Mouse (Mus musculus) forebrain, embryonic 10.5 days (tissue): ENCODE data around the gene Samd15. TPM values are rescaled to one million over a fixed set of nuclear protein-coding genes. Genes with fewer than 3 reads are reported as not detected.
"Not testable (repeated sequence)": the region's sequence is repeated elsewhere in the genome, so short reads cannot be mapped to it uniquely, and the experiment has no call there.

ENCODE experiments used
- DNase-seq: peaks from one replicate; pipeline ENCODE4 v3.0.0-alpha.2; 2017; ENCODE audit warnings: low spot score; ENCODE audit errors: extremely low spot score
- H3K27ac ChIP-seq: fragments of 300-500 bp; sonication (generic); 2 replicates; pipeline ENCODE4 v1.5.1; 2016; ENCODE audit warnings: mild to moderate bottlenecking
- H3K27me3 ChIP-seq: fragments of 300-500 bp; sonication (generic); 2 replicates; pipeline ENCODE4 v1.6.1; 2016; ENCODE audit warnings: mild to moderate bottlenecking; ENCODE audit not compliant: poor library complexity, severe bottlenecking
- H3K36me3 ChIP-seq: fragments of 300-500 bp; sonication (generic); replicated peaks from 2 replicates; pipeline ENCODE4 v1.6.1; 2016; ENCODE audit warnings: mild to moderate bottlenecking, moderate library complexity
- H3K4me1 ChIP-seq: fragments of 300-500 bp; sonication (generic); 2 replicates; pipeline ENCODE4 v1.6.1; 2016
- H3K4me3 ChIP-seq: fragments of 300-500 bp; sonication (generic); 2 replicates; pipeline ENCODE4 v1.5.1; 2016; ENCODE audit warnings: mild to moderate bottlenecking, moderate library complexity
- H3K9me3 ChIP-seq: fragments of 300-500 bp; sonication (generic); 2 replicates; pipeline ENCODE4 v1.6.1; 2016; ENCODE audit warnings: mild to moderate bottlenecking, moderate library complexity
- WGBS: fragments of 180-500 bp; shearing (Covaris S2); methylation state at CpG from one replicate; pipeline ENCODE4 v1.1.7; 2016; 5-methylcytosine and 5-hydroxymethylcytosine counted together
- polyA plus RNA-seq: library from polyadenylated mRNA; unstranded; fragments of >200 nt; fragmentation: Nextera tagmentation; extraction: Ambion mirVana; gene quantifications from 2 replicates; pipeline ENCODE4 v1.2.1, GENCODE M21; 2016

Samd15 gene
- 1.7 and 2.0 TPM in 2 replicates for polyA plus RNA-seq

DNA sequence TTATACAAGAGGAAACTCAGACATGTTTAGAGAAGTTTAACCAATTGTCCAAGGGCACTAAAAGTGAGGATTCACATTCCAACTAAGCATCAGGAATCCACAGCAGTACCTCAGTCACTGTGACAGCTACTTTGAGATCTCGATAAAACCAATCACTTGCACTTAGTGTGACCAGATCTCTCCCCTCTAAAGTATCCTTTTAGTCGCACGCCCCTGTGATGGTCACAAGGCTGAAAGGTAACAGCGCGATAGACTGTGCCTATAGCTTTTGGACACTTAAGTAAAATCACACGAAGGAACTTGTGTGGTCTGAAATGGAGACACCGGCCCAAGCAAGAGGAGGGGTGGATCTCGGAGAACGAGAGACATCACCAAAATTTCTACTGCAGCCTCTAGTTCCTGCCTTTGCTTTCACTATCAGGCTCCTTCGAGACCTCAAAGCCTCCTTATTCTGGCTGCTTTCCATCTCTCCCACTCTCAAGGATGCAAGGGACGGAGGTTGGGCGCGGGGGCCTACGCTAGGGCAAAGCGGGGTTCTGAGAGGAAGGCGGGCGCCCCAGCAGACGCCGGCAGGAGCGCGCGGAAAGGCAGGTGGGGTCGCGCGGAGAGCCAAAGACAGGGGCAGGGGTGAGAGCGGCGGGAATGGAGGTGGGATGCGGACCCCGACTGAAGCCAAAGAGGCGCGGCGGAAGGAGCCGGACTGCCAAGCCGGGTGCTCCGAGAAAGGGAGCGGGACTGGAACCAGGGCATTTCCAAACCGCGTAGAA lies at the start of gene Samd15:
Samd15 (plus strand) TSS at position 518 of the 767 bp plus-strand sequence.
- peaks cover 23% of the 10 kb centered on the region for H3K4me1 ChIP-seq
- no peaks in the 10 kb centered on the region; the same call in 1 of the 2 replicates for H3K27me3 ChIP-seq
- peak within 1 kb of the TSS; percentile 92 for H3K27ac ChIP-seq
- no peaks in the 10 kb centered on the region for H3K36me3 ChIP-seq
- under 1% methylated on average over 38 of the region's 38 CpGs for WGBS
- peak within 1 kb of the TSS; percentile 93 for H3K4me3 ChIP-seq
- no peaks in the 10 kb centered on the region for H3K9me3 ChIP-seq
- peak; percentile 62 for DNase-seq

DNA sequence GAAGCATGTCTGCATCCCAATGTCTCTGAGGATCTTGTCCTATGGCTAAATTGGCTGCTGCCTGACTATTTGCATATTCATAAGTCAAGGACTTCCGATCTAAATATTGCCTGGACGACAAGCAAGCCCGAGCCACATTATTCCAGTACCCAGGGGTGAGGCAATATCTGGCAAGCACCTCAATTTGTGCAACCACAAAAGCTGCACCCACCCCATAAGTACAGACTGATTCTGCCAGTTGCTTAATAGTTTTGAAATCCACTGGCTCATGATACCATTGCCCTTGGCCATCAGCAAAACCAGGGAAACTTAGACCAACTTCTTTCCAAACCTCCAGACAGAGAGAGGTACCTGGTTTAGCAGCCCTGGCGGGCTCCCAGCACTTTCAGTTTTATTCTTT lies 45.1 kb upstream of the Samd15 start:
- peaks cover 17% of the 10 kb centered on the region for H3K9me3 ChIP-seq
- peaks cover 38% of the 10 kb centered on the region for H3K36me3 ChIP-seq
- not testable (repeated sequence) for H3K4me3 ChIP-seq, H3K27me3 ChIP-seq, DNase-seq, H3K27ac ChIP-seq
- WGBS: 94% methylated on average over 4 of the region's 4 CpGs
- peaks cover 11% of the 10 kb centered on the region for H3K4me1 ChIP-seq

DNA sequence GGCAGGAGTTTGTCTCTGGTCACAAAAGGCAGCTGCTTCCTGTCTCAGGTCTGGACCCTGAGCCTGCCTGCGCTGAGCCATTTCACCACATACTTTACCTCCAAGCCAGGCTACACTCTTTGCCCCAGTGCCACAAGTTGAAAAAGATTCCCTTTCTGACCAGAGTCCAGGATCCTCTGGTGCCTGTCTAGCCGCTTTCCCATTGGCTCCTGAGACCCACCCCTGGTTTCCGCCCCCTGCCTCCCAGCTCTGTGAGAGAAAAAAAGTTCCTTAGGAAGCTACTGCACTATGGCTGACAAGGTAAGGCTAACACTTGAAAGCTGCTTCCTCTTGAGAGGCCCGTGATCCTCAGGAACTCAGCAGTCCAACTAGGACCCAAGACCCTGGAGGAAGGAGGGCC lies 42.2 kb upstream of the Samd15 start:
- no peak for DNase-seq
- 0 out of 2 replicates have a peak overlapping the region, but pooled peaks have one; percentile 20 for H3K27ac ChIP-seq
- peaks cover 11% of the 10 kb centered on the region for H3K4me1 ChIP-seq
- H3K27me3 ChIP-seq: no peaks in the 10 kb centered on the region
- peaks cover 32% of the 10 kb centered on the region for H3K36me3 ChIP-seq
- no peak overlapping the region for H3K4me3 ChIP-seq
- H3K9me3 ChIP-seq: peaks cover 7% of the 10 kb centered on the region
- WGBS: 46% methylated on average over 4 of the region's 4 CpGs

DNA sequence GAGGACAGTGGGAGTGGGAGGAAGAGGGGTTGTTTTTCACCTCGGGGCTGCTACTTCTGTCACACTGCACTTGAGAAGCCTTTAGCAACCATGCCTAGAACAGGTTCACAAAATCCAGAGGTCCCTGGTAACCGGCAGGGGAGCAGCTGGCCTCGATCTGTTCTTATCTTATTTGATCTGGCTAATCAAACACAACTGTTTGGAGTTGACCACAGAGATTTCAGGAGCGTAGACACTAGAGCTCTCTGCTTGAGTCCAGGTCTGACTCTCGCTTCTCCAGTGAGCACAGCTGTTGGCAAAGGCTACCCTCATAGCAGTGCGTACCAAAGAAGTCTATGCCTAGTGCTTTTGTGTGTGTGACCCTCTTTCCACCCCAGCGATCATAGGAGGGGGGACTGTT lies 41.4 kb upstream of the Samd15 start:
- Histone ChIP-seq H3K36me3 (peaks cover 28% of the 10 kb centered on the region), H3K4me1 (peaks cover 11% of the 10 kb centered on the region), H3K27me3 (no peaks in the 10 kb centered on the region), H3K27ac (0 out of 2 replicates have a peak overlapping the region, but pooled peaks have one; percentile 20), H3K9me3 (peaks cover under 1% of the 10 kb centered on the region; the same call in 1 of the 2 replicates), H3K4me3 (no peak overlapping the region)
- 83% methylated on average over 7 of the region's 7 CpGs for WGBS
- DNase-seq: no peak

DNA sequence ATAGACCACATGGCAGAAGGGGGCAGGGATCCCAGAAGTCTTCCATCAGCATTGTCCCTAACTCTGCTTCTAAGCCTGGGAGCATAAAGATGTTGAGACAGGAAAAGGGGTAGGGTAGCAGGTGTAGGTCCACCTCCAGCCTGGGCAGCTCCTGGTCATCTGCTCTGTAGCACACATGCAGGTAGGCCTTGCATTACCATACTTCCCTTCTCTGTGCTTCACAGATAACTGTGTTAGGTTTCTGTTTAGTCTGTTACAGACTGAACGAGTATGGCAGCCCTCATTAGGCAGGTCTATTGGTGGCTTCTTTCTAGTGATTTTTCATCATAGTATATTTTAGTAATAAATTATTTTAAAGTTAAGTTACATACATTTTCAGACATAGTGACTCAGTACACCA lies 39.2 kb upstream of the Samd15 start:
- WGBS: 84% methylated on average over 1 of the region's 1 CpGs
- Histone ChIP-seq H3K9me3 (no peaks in the 10 kb centered on the region; the same call in 1 of the 2 replicates), H3K27ac (no peak overlapping the region), H3K4me1 (peaks cover 11% of the 10 kb centered on the region), H3K4me3 (no peak overlapping the region), H3K36me3 (peaks cover 40% of the 10 kb centered on the region), H3K27me3 (no peaks in the 10 kb centered on the region)
- no peak for DNase-seq

DNA sequence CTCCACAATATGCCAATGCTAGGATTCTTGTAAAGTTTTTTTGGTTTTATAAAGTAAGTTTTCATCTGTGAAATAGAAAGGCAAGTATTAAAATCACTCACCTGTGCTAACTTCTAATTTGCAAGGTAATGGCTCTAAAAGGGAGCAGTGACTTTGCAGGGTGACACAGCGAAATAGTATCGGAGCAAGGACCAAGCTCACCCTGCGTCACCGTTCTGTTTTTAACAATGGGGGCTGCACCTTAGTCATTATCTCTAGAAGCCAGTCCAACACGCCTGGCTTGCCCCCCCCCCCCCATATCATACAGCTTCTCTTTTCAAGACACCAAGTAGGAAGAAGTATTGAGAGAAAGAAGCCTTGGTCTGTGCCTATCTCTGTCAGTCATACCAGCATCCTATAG lies 38.7 kb upstream of the Samd15 start:
- Histone ChIP-seq H3K36me3 (peaks cover 39% of the 10 kb centered on the region), H3K9me3 (no peaks in the 10 kb centered on the region; the same call in 1 of the 2 replicates), H3K27ac (no peak overlapping the region), H3K27me3 (no peaks in the 10 kb centered on the region), H3K4me3 (no peak overlapping the region), H3K4me1 (peaks cover 11% of the 10 kb centered on the region)
- WGBS: 91% methylated on average over 5 of the region's 5 CpGs
- DNase-seq: no peak

DNA sequence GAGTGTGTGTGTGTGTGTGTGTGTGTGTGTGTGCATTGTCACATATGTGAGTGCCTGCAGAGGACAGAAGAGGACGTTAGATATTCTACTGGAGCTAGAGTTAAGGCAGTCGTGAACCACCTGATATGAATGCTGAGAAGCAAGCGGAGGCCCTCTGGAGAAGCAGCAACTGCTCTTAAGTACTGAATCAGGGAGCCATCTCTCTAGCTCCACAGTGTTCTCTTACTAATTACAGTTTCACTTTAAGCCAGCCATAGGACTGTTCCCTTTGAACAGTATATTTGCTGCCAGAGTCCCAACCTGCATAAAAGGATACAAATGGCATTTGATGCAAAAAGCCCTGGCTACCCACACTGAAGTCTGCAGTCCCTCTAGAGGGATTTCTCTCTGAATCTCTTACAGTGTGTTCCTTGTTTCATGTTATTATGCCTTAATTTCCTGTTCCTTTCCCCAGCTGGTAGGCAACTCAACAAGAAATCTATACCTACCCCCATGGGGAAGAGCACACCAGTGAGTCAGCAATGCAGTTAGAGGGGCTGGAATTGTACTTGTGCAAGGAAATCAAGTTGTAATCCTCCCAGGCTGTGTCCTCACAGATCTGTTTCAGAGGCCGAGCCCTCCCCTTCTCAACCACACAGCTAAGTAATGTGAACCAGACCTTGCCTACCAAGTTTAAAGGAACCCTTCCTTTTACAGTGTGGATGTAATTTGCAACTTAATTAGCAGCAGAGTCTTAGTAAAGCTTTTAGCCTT lies 24.2 kb upstream of the Samd15 start:
- Histone ChIP-seq H3K27ac (no peak overlapping the region), H3K4me1 (no peaks in the 10 kb centered on the region), H3K27me3 (no peaks in the 10 kb centered on the region), H3K4me3 (no peak overlapping the region), H3K9me3 (no peaks in the 10 kb centered on the region), H3K36me3 (peaks cover 53% of the 10 kb centered on the region)
- 74% methylated on average over 4 of the region's 4 CpGs for WGBS
- DNase-seq: no peak

DNA sequence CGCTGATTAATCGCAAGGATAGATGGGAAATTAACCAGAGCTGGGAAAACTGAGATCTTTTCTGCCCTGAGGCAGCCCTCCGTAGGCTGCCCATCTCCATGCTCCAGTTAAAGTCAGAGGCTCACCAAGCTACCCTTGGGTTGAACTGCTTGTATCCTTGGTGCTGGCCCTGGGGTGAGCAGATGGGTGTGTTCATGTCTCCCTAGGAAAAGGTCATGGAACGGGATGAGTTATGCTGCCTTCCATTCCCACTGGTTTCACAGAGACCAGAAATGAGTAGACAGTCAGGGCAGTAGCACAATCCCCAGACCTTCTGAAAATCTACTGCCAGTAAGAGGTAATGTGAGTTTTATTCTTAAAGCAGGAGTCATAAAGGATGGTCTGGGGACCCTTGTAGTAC lies 21.9 kb upstream of the Samd15 start:
- no peaks in the 10 kb centered on the region for H3K4me1 ChIP-seq
- no peak for DNase-seq
- no peak overlapping the region for H3K27ac ChIP-seq
- peaks cover 35% of the 10 kb centered on the region for H3K36me3 ChIP-seq
- 97% methylated on average over 4 of the region's 4 CpGs for WGBS
- no peak overlapping the region for H3K4me3 ChIP-seq
- H3K9me3 ChIP-seq: no peaks in the 10 kb centered on the region
- no peaks in the 10 kb centered on the region for H3K27me3 ChIP-seq

DNA sequence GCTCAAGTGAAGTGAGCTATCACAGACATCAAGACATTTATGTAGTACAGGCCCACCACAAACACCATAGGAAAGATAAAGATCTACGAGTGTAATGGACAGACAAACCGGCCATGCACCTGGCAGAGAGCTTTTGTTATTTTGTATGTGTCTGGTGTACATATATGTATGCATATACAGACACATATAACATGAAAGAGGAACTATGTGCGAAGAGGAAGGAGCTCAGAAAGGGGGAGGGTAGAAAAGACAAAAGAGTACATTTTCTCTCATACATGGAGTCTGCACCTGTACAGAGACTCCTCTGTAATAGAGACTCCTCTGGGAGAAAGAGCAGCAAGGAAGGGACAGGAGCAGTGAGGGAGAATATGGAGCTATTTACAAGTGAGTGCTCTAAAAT lies 6.5 kb upstream of the Samd15 start:
- no peak overlapping the region for H3K27ac ChIP-seq
- 97% methylated on average over 3 of the region's 3 CpGs for WGBS
- 0 out of 2 replicates have a peak, but pooled peaks cover 3% of the 10 kb centered on the region for H3K36me3 ChIP-seq
- no peak overlapping the region for H3K4me3 ChIP-seq
- peaks cover 7% of the 10 kb centered on the region for H3K4me1 ChIP-seq
- H3K27me3 ChIP-seq: no peaks in the 10 kb centered on the region
- no peak for DNase-seq
- no peaks in the 10 kb centered on the region for H3K9me3 ChIP-seq

DNA sequence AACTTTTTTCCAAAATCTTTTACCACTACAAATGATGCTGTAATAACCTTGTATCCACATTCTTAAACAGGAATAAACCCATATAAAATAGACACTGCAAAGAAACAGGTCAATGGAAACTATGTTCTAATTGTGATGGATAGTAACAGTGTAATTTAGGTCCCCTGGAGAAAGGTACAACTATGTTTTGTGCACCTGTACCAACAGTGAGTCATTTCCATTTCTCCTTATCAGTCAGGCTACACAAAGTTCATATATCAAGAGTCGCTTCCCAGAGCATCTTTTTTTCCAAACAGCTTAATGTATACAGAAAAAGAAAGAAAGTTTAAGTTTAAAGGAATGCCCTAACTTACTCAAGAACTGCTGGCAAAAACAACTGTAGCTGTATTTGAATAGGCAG lies 4.5 kb upstream of the Samd15 start:
- no peak overlapping the region for H3K27ac ChIP-seq
- peaks cover 24% of the 10 kb centered on the region for H3K4me1 ChIP-seq
- DNase-seq: no peak
- H3K36me3 ChIP-seq: no peaks in the 10 kb centered on the region
- 86% methylated on average over 1 of the region's 1 CpGs for WGBS
- H3K9me3 ChIP-seq: no peaks in the 10 kb centered on the region
- no peak overlapping the region for H3K4me3 ChIP-seq
- H3K27me3 ChIP-seq: no peaks in the 10 kb centered on the region

DNA sequence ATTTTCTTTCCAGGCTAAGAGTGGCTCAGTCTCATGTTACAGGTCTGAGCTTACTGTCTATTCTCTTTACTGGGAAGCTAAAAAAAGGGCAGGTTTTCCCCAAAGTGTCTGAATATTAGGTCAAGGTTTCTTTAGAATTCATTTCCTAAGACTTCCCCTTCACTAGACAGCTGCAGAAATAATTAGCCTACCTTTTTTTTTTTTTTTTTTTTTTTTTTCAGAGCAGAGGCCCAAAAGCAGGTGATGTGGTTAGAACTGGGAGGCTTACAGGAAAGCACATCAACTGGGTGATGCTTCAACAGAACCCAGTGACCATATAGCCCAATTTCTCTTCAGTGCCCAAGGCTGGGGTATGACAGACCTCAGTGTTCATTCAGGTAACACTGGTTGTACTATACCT lies 3.2 kb upstream of the Samd15 start:
- no peak overlapping the region for H3K4me3 ChIP-seq
- H3K36me3 ChIP-seq: no peaks in the 10 kb centered on the region
- H3K27me3 ChIP-seq: no peaks in the 10 kb centered on the region; the same call in 1 of the 2 replicates
- no peaks in the 10 kb centered on the region for H3K9me3 ChIP-seq
- no peak for DNase-seq
- peaks cover 28% of the 10 kb centered on the region for H3K4me1 ChIP-seq
- H3K27ac ChIP-seq: no peak overlapping the region

DNA sequence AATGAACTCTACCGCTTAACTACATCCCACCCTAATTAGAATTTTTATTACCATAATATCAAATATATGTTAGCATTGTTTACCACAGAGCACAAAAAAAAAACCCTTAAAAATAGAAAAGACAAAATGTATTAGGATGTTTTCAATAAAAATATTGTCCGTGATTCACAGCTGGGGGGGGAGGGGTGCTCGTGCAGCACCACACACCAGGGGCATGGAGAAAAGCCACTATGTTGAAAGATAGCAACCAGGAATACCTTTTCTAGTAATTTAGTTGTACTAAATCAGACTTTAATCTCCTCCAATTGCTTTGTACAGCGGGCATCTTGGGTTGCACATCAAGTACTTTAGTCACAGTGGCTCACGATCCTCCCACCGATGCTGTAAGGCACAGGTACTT lies 731 bp upstream of the Samd15 start:
- Histone ChIP-seq H3K4me1 (peaks cover 23% of the 10 kb centered on the region), H3K27me3 (no peaks in the 10 kb centered on the region; the same call in 1 of the 2 replicates), H3K27ac (no peak overlapping the region), H3K9me3 (no peaks in the 10 kb centered on the region), H3K4me3 (peak overlapping the region; percentile 93), H3K36me3 (no peaks in the 10 kb centered on the region)
- DNase-seq: no peak
- WGBS: 57% methylated on average over 6 of the region's 6 CpGs
